Mouse (Mus musculus) midbrain, embryonic 14.5 days (tissue): ENCODE measurements at regions not wholly inside any gene's neighbourhood (a gene's known extent, or its start where the extent isn't known, plus 50 kb on each side); places are given as distances from the start of the nearest gene placed in this dataset.

Experiments used
- ATAC-seq: fragments of 200-750 bp; cut with Nextera tagmentation; 2 replicates; pipeline ENCODE4 v1.8.0; 2017; ENCODE audit warnings: moderate number of reproducible peaks, moderate library complexity; ENCODE audit not compliant: low FRiP score, low TSS enrichment
- DNase-seq: peaks from one replicate; pipeline ENCODE4 v3.0.0-alpha.2; 2015
- H3K27ac ChIP-seq: fragments of 300-500 bp; sonication (generic); replicated peaks from 2 replicates; pipeline ENCODE4 v1.5.1; 2014; ENCODE audit warnings: mild to moderate bottlenecking, low read depth, low read length, moderate library complexity
- H3K27me3 ChIP-seq: fragments of 300-500 bp; sonication (generic); 2 replicates; pipeline ENCODE4 v1.6.1; 2014; ENCODE audit warnings: low read length, control low read depth, mixed read lengths; ENCODE audit not compliant: control insufficient read depth, insufficient read depth
- H3K36me3 ChIP-seq: fragments of 300-500 bp; sonication (generic); 2 replicates; pipeline ENCODE4 v1.6.1; 2014; ENCODE audit warnings: low read length, control low read depth; ENCODE audit not compliant: control insufficient read depth, insufficient read depth
- H3K4me1 ChIP-seq: fragments of 300-500 bp; sonication (generic); 2 replicates; pipeline ENCODE4 v1.6.1; 2014; ENCODE audit warnings: mild to moderate bottlenecking, antibody characterized with exemption, low read length, control low read depth; ENCODE audit not compliant: control insufficient read depth, insufficient read depth
- H3K4me2 ChIP-seq: fragments of 300-500 bp; sonication (generic); 2 replicates; pipeline ENCODE4 v1.6.1; 2014; ENCODE audit warnings: mild to moderate bottlenecking, low read length, moderate library complexity
- H3K4me3 ChIP-seq: fragments of 300-500 bp; sonication (generic); replicated peaks from 2 replicates; pipeline ENCODE4 v1.5.1; 2014; ENCODE audit warnings: low read depth, low read length
- H3K9ac ChIP-seq: fragments of 300-500 bp; sonication (generic); replicated peaks from 2 replicates; pipeline ENCODE4 v1.6.1; 2014; ENCODE audit warnings: mild to moderate bottlenecking, low read length, moderate library complexity
- H3K9me3 ChIP-seq: fragments of 300-500 bp; sonication (generic); 2 replicates; pipeline ENCODE4 v1.6.1; 2016; ENCODE audit warnings: low read length, control low read depth, mixed read lengths; ENCODE audit not compliant: control insufficient read depth
- WGBS: fragments of 180-500 bp; shearing (Covaris S2); extraction: QIAGEN DNeasy Blood & Tissue Kit; methylation state at CpG from one replicate; pipeline ENCODE4 v1.1.7; 2014; 5-methylcytosine and 5-hydroxymethylcytosine counted together

- Histone ChIP-seq H3K9me3 (no peaks in the 10 kb centered on the region), H3K4me2 (no peak overlapping the region), H3K4me1 (no peaks in the 10 kb centered on the region), H3K27ac (no peak overlapping the region), H3K36me3 (no peaks in the 10 kb centered on the region), H3K4me3 (no peak overlapping the region), H3K9ac (no peak overlapping the region), H3K27me3 (no peaks in the 10 kb centered on the region)
- 92% methylated on average over 4 of the region's 4 CpGs for WGBS
- ATAC-seq (no peak), DNase-seq (no peak)
Observed at GRCm38 (mm10) chr16:24076799-24077136, 88.1 kb upstream of the Bcl6 start.

- Histone ChIP-seq H3K27me3 (no peaks in the 10 kb centered on the region), H3K27ac (no peak overlapping the region), H3K4me3 (no peak overlapping the region), H3K36me3 (no peaks in the 10 kb centered on the region), H3K4me1 (no peaks in the 10 kb centered on the region), H3K9ac (no peak overlapping the region), H3K9me3 (no peaks in the 10 kb centered on the region), H3K4me2 (no peak overlapping the region)
- WGBS, result 90% methylated on average over 4 of the region's 4 CpGs
- ATAC-seq (no peak), DNase-seq (no peak)
Observed at GRCm38 (mm10) chr16:24076109-24076798, 87.6 kb upstream of the Bcl6 start.

- Histone ChIP-seq H3K9me3 (no peaks in the 10 kb centered on the region), H3K4me1 (no peaks in the 10 kb centered on the region), H3K9ac (no peak overlapping the region), H3K4me2 (no peak overlapping the region), H3K27me3 (no peaks in the 10 kb centered on the region), H3K27ac (no peak overlapping the region), H3K36me3 (no peaks in the 10 kb centered on the region), H3K4me3 (no peak overlapping the region)
- no peak for DNase-seq
- ATAC-seq, result no peak
- WGBS, result 92% methylated on average over 8 of the region's 8 CpGs
Observed at GRCm38 (mm10) chr16:24073613-24074244, 85.1 kb upstream of the Bcl6 start.

- 85% methylated on average over 6 of the region's 6 CpGs for WGBS
- H3K36me3 ChIP-seq, result no peaks in the 10 kb centered on the region
- no peak overlapping the region for H3K4me2 ChIP-seq
- no peaks in the 10 kb centered on the region for H3K9me3 ChIP-seq
- H3K4me3 ChIP-seq, result no peak overlapping the region
- no peaks in the 10 kb centered on the region for H3K4me1 ChIP-seq
- DNase-seq (no peak), ATAC-seq (no peak)
- no peak overlapping the region for H3K27ac ChIP-seq
- H3K27me3 ChIP-seq, result no peaks in the 10 kb centered on the region
- H3K9ac ChIP-seq, result no peak overlapping the region
Observed at GRCm38 (mm10) chr16:24073065-24073464, 84.4 kb upstream of the Bcl6 start.

- Histone ChIP-seq H3K4me1 (no peaks in the 10 kb centered on the region), H3K9me3 (no peaks in the 10 kb centered on the region), H3K4me2 (no peak overlapping the region), H3K4me3 (no peak overlapping the region), H3K27ac (no peak overlapping the region), H3K36me3 (no peaks in the 10 kb centered on the region), H3K9ac (no peak overlapping the region), H3K27me3 (no peaks in the 10 kb centered on the region)
- 86% methylated on average over 5 of the region's 5 CpGs for WGBS
- ATAC-seq (no peak), DNase-seq (no peak)
Observed at GRCm38 (mm10) chr16:24069411-24069810, 80.8 kb upstream of the Bcl6 start.

GRCm38 (mm10) chr16:24068250-24068813 lies 79.7 kb upstream of the Bcl6 start:
- no peaks in the 10 kb centered on the region for H3K9me3 ChIP-seq
- H3K4me2 ChIP-seq, result no peak overlapping the region
- 61% methylated on average over 4 of the region's 4 CpGs for WGBS
- ATAC-seq, result no peak
- no peaks in the 10 kb centered on the region for H3K4me1 ChIP-seq
- H3K36me3 ChIP-seq, result no peaks in the 10 kb centered on the region
- no peak overlapping the region for H3K4me3 ChIP-seq
- no peaks in the 10 kb centered on the region for H3K27me3 ChIP-seq
- DNase-seq, result no peak
- no peak overlapping the region for H3K9ac ChIP-seq
- H3K27ac ChIP-seq, result no peak overlapping the region

GRCm38 (mm10) chr16:24062314-24062713 lies 73.7 kb upstream of the Bcl6 start:
- Histone ChIP-seq H3K4me3 (no peak overlapping the region), H3K4me2 (no peak overlapping the region), H3K9ac (no peak overlapping the region), H3K36me3 (no peaks in the 10 kb centered on the region), H3K27me3 (no peaks in the 10 kb centered on the region), H3K9me3 (no peaks in the 10 kb centered on the region), H3K27ac (no peak overlapping the region), H3K4me1 (no peaks in the 10 kb centered on the region)
- DNase-seq (no peak), ATAC-seq (no peak)
- 70% methylated on average over 5 of the region's 5 CpGs for WGBS

- Histone ChIP-seq H3K4me2 (no peak overlapping the region), H3K36me3 (no peaks in the 10 kb centered on the region), H3K9me3 (no peaks in the 10 kb centered on the region), H3K9ac (no peak overlapping the region), H3K4me1 (no peaks in the 10 kb centered on the region), H3K4me3 (no peak overlapping the region), H3K27ac (no peak overlapping the region), H3K27me3 (no peaks in the 10 kb centered on the region)
- DNase-seq, result no peak
- ATAC-seq, result no peak
- 91% methylated on average over 4 of the region's 4 CpGs for WGBS
Observed at GRCm38 (mm10) chr16:24061496-24061895, 72.8 kb upstream of the Bcl6 start.

- no peak overlapping the region for H3K4me3 ChIP-seq
- DNase-seq (no peak), ATAC-seq (no peak)
- no peak overlapping the region for H3K4me2 ChIP-seq
- no peaks in the 10 kb centered on the region for H3K9me3 ChIP-seq
- H3K4me1 ChIP-seq, result no peaks in the 10 kb centered on the region
- 85% methylated on average over 4 of the region's 4 CpGs for WGBS
- H3K36me3 ChIP-seq, result no peaks in the 10 kb centered on the region
- H3K9ac ChIP-seq, result no peak overlapping the region
- H3K27ac ChIP-seq, result no peak overlapping the region
- H3K27me3 ChIP-seq, result no peaks in the 10 kb centered on the region
Observed at GRCm38 (mm10) chr16:24059090-24059600, 70.5 kb upstream of the Bcl6 start.
